Mouse (Mus musculus): ENCODE results near the gene Epha2.

DNA sequence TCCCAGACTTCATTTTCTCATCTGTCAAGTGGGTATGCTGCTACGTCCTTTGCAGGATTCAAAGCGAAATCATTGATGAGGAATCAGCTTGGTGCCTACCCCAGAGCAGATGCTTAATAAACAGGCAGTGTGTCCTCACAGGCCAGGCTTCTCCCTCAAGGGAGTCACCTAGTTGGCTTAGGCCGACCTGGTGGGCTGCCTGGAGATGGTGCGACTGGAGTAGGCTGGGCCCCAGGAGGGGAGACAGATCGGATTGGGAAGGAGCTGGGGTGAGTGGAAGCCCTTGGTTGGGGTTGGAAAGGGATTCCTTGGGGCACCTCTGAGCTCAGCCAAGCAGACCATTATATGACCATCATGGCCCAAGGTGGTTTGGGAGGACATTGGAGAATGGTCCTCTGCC, 71.4 kb downstream of the Epha2 start:
- TF ChIP-seq CTCF (IDR thresholded peaks at IDR 0.05; ENCODE audit: borderline replicate concordance, insufficient read depth, low read length) (no peak), POLR2A (IDR thresholded peaks at IDR 0.05; ENCODE audit: low read depth, low read length) (no peak)

Measured in embryonic fibroblast, embryonic 13.5 days (primary cell).